Mouse (Mus musculus): ENCODE results near the gene Nip7. TPM values are rescaled to one million over a fixed set of nuclear protein-coding genes. Genes with fewer than 3 reads are reported as not detected.

The Nip7 gene
- polyA plus RNA-seq, 1 experiment from 2014 or later = 59.3 TPM

DNA sequence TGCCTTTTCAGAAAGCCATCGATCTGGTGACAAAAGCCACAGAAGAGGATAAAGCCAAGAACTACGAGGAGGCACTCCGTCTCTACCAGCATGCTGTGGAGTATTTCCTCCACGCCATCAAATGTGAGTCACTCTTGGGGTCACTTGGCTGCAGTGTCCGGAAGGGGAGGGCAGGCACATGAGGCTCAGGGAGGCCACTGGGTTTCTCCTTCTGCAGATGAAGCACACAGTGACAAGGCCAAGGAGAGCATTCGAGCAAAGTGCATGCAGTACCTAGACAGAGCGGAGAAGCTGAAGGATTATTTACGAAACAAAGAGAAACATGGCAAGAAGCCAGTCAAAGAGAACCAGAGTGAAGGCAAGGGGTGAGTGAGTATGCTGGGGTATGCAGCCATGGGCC is 20.1 kb upstream of the Nip7 start:
- no peak for ATAC-seq (ENCODE audit: low FRiP score)
- no peaks in the 10 kb centered on the region for H3K9me3 ChIP-seq (replicated peaks)
- H3K27me3 ChIP-seq (replicated peaks) = no peaks in the 10 kb centered on the region
- WGBS = 82% methylated on average over 8 of the region's 8 CpGs
- H3K36me3 ChIP-seq = peaks cover 33% of the 10 kb centered on the region
- H3K4me1 ChIP-seq = peaks cover 23% of the 10 kb centered on the region
- no peak overlapping the region for H3K4me2 ChIP-seq
- no peak overlapping the region for H3K9ac ChIP-seq (replicated peaks)
- H3K27ac ChIP-seq (replicated peaks) = no peak overlapping the region
- no peak overlapping the region for H3K4me3 ChIP-seq (replicated peaks)

DNA sequence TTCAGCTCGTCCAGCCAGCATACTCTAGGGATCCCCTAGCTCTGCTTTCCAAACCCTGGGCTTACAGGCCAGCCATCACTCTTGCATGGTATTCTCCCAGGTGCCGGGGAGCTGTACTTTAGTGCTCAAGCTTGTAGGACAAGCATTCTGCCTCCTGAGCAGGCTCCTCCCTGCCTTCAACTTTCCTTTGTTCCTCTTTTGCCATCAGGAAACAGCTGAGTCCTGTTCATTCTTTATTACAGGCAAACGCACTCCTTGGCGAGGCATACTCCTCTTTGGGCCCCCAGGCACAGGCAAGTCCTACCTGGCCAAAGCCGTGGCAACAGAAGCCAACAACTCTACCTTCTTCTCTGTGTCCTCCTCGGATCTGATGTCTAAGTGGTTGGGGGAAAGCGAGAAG is 16.0 kb upstream of the Nip7 start:
- no peak overlapping the region for H3K27ac ChIP-seq (replicated peaks)
- no peak for ATAC-seq (ENCODE audit: low FRiP score)
- peaks cover 73% of the 10 kb centered on the region for H3K36me3 ChIP-seq
- H3K4me2 ChIP-seq = no peak overlapping the region
- H3K4me1 ChIP-seq = 0 out of 2 replicates have a peak, but pooled peaks cover under 1% of the 10 kb centered on the region
- no peak overlapping the region for H3K4me3 ChIP-seq (replicated peaks)
- no peaks in the 10 kb centered on the region for H3K27me3 ChIP-seq (replicated peaks)
- H3K9ac ChIP-seq (replicated peaks) = no peak overlapping the region
- no peaks in the 10 kb centered on the region for H3K9me3 ChIP-seq (replicated peaks)
- WGBS = 85% methylated on average over 7 of the region's 7 CpGs

DNA sequence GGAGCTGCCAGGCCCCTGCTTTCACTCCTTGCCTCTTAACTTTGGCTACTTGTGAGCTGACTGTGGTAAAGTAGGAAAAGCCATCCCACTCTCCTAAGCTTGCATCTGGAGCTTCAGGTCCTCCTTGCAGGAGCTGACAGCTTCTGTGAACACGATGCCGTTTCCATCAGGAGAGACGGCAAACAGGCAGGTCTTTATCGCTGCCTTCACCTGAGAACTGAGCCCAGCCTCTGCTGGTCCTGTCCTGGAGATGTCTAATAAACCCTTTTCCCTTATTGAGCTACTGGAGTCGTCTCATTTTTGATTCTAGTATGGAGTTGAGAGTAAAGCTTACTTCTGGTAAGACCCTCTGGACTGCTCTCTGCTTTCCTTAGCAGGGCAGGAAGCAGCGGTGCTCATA is 11.2 kb upstream of the Nip7 start:
- no peak for ATAC-seq (ENCODE audit: low FRiP score)
- no peak overlapping the region for H3K27ac ChIP-seq (replicated peaks)
- H3K9me3 ChIP-seq (replicated peaks) = no peaks in the 10 kb centered on the region
- H3K4me2 ChIP-seq = no peak overlapping the region
- peaks cover 28% of the 10 kb centered on the region for H3K4me1 ChIP-seq
- WGBS = 92% methylated on average over 6 of the region's 6 CpGs
- H3K9ac ChIP-seq (replicated peaks) = no peak overlapping the region
- H3K36me3 ChIP-seq = peaks cover 82% of the 10 kb centered on the region
- no peak overlapping the region for H3K4me3 ChIP-seq (replicated peaks)
- no peaks in the 10 kb centered on the region for H3K27me3 ChIP-seq (replicated peaks)

DNA sequence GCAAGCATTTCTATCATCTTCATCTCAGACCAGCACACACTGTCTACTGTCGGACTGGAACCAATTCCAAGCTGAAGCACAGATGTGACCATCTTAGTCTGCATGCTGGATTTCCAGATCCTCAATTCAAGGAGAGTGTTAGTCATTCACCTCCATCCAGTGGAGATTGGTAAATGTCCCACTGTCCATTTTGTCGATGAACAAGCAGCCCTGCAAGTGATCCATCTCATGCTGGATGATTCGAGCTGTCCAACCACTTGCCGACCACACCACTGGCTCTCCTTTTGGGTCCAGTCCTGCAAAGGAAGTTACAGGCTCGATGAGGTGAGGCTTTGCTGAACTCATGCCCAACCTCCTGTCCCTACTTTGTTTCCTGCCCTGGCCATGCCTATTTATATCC is 9.7 kb upstream of the Nip7 start:
- H3K4me1 ChIP-seq = peaks cover 28% of the 10 kb centered on the region
- no peaks in the 10 kb centered on the region for H3K9me3 ChIP-seq (replicated peaks)
- H3K27me3 ChIP-seq (replicated peaks) = no peaks in the 10 kb centered on the region
- peak overlapping the region; percentile 81 for H3K4me2 ChIP-seq
- WGBS = 92% methylated on average over 5 of the region's 5 CpGs
- H3K4me3 ChIP-seq (replicated peaks) = peak overlapping the region; percentile 67
- no peak overlapping the region for H3K9ac ChIP-seq (replicated peaks)
- H3K36me3 ChIP-seq = peaks cover 82% of the 10 kb centered on the region
- H3K27ac ChIP-seq (replicated peaks) = no peak overlapping the region
- ATAC-seq (ENCODE audit: low FRiP score) = no peak

DNA sequence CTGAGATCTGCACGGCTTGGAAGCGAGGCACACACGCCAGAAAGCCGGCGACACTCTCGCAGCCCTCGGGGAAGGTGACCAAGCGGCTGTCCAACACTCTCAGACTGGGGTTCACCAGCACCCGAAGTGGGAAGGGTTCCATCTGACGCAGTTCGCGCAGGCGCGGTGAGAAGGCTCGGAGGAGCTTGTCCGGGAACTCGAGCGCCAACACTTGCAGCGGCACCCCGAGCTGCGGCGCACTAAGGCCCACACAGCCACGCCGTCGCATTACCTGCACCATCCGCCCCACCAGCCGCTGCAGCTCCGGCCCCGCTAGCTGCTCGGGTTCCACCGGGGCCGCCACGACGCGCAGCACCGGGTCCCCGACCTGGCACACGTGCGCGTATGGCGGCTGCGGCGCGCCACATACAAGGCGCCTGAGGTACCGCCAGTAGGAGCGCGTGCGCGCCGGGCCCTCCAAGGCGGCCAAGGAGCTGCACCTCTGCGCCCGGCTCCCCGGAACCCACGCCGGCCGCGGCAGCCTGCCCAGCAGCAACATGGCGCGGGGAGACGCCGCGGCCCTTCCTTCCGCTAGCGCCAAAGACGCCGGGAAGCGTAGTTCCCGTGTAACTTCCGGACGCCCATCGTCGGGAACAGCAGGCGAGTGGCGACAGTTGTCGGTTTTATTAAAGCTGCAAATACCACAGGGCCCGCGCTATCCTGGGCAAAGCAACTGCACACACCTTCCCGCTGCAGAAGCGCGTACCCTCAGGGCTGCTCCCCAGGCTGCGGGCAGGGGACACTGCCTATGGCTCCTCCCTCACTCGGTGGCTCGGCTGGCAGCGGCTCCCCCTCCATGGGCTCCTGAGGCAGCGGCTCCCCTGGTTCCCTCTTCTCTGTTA is 8.4 kb upstream of the Nip7 start, which contains the start of gene Pdf:
Gene Pdf (minus strand): TSS at position 554 of the 881 bp plus-strand sequence.
- H3K36me3 ChIP-seq = peaks cover 82% of the 10 kb centered on the region

DNA sequence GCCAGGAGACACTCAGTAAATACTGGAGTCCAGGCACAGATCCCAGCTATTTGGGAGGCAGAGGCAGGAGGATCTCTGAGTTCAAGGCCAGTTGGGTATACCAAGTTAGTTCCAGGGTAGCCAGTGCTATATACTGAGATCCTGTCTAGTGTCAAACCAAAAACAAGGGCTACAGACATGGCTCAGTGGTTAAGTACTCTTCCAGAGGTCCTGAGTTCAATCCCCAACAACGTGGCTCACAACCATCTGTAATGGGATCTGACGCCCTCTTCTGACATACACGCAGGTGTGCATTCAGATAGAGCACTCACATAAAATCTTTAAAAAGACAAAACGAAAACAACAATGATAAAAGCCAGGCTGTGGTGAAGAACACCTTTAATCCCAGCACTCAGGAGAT is 7.2 kb upstream of the Nip7 start:
- 96% methylated on average over 4 of the region's 4 CpGs for WGBS
- Histone ChIP-seq H3K9ac (replicated peaks) (no peak overlapping the region), H3K9me3 (replicated peaks) (no peaks in the 10 kb centered on the region), H3K4me3 (replicated peaks) (peak overlapping the region; percentile 67), H3K4me2 (peak overlapping the region; percentile 81), H3K27ac (replicated peaks) (no peak overlapping the region), H3K36me3 (peaks cover 80% of the 10 kb centered on the region), H3K27me3 (replicated peaks) (no peaks in the 10 kb centered on the region), H3K4me1 (peaks cover 28% of the 10 kb centered on the region)
- no peak for ATAC-seq (ENCODE audit: low FRiP score)

More for the DNA sequence above, 8.4 kb upstream of the Nip7 start, which contains the start of gene Pdf:
- under 1% methylated on average over 86 of the region's 87 CpGs for WGBS
- Histone ChIP-seq H3K4me2 (peak within 1 kb of the TSS; percentile 81), H3K27ac (replicated peaks) (peak within 1 kb of the TSS; percentile 87), H3K9ac (replicated peaks) (peak within 1 kb of the TSS; percentile 64), H3K9me3 (replicated peaks) (no peaks in the 10 kb centered on the region), H3K4me1 (peaks cover 28% of the 10 kb centered on the region), H3K27me3 (replicated peaks) (no peaks in the 10 kb centered on the region), H3K4me3 (replicated peaks) (peak within 1 kb of the TSS; percentile 67)
- peak; percentile 87 for ATAC-seq (ENCODE audit: low FRiP score)

DNA sequence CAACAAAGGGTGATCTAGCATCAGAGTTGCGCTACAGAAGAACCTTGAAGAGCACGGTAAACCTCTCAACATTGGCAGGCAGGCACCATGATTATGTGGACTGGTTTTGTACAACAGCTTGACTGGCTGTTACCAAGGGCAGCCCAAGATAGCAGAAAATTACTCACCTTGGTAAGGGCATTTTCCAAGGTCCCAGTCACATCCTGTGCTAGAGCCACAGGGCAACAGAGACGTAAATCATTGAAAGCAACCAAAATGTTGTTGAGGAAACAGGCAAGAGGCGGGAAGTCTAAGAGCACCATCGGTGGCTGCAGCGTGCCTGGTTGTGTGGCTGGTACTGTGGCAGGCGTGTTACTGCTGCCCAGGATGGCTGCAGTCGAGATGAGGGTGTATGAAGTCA is 4.6 kb upstream of the Nip7 start:
- H3K4me2 ChIP-seq = no peak overlapping the region
- H3K9me3 ChIP-seq (replicated peaks) = no peaks in the 10 kb centered on the region
- peaks cover 59% of the 10 kb centered on the region for H3K36me3 ChIP-seq
- H3K9ac ChIP-seq (replicated peaks) = no peak overlapping the region
- ATAC-seq (ENCODE audit: low FRiP score) = no peak
- no peak overlapping the region for H3K27ac ChIP-seq (replicated peaks)
- H3K27me3 ChIP-seq (replicated peaks) = no peaks in the 10 kb centered on the region
- H3K4me3 ChIP-seq (replicated peaks) = no peak overlapping the region
- 97% methylated on average over 8 of the region's 8 CpGs for WGBS
- H3K4me1 ChIP-seq = peaks cover 31% of the 10 kb centered on the region

DNA sequence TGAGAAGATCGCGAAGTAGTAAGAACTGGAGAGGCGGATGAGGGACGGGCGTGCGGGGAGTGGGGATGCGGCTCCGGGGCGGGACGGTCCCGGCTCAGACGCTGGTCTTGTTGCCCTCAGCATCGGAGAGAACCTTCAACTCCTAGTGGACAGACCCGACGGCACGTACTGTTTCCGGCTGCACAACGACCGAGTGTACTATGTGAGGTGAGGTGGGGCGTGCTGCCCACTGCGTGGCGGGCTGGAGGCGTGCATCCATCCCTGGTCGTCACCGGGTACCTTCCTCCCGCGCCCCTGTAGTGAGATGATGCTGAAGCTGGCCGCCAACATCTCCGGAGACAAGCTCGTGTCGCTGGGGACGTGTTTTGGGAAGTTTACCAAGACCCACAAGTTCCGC is 294 bp downstream of the Nip7 start:
- Histone ChIP-seq H3K4me2 (peak overlapping the region; percentile 96), H3K27me3 (replicated peaks) (no peaks in the 10 kb centered on the region), H3K36me3 (peaks cover 48% of the 10 kb centered on the region), H3K4me3 (replicated peaks) (peak overlapping the region; percentile 96), H3K9ac (replicated peaks) (peak overlapping the region; percentile 77), H3K27ac (replicated peaks) (peak overlapping the region; percentile 68; the same call in 1 of the 2 replicates), H3K4me1 (peaks cover 28% of the 10 kb centered on the region), H3K9me3 (replicated peaks) (no peaks in the 10 kb centered on the region)
- peak; percentile 69 for ATAC-seq (ENCODE audit: low FRiP score)
- under 1% methylated on average over 33 of the region's 33 CpGs for WGBS

DNA sequence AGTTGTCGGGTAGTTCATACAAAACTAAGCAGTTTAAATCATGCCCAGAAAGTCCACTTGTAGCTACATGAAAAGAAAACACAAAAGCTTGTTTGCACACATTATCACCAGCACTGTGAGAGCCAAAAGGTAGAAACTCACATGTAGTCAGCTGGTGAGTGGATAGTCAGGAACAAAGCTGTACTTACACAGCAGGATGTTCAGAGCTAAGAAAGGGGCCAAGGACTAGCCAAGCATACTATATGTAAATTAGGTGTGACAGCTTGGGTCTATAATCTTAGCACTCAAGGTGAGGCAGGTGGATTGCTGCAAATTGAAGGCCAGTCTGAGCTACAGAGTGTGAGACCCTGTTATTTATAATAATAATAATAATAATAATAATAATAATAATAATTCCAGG is 5.9 kb downstream of the Nip7 start:
- no peak for ATAC-seq (ENCODE audit: low FRiP score)
- WGBS = 92% methylated on average over 1 of the region's 1 CpGs

DNA sequence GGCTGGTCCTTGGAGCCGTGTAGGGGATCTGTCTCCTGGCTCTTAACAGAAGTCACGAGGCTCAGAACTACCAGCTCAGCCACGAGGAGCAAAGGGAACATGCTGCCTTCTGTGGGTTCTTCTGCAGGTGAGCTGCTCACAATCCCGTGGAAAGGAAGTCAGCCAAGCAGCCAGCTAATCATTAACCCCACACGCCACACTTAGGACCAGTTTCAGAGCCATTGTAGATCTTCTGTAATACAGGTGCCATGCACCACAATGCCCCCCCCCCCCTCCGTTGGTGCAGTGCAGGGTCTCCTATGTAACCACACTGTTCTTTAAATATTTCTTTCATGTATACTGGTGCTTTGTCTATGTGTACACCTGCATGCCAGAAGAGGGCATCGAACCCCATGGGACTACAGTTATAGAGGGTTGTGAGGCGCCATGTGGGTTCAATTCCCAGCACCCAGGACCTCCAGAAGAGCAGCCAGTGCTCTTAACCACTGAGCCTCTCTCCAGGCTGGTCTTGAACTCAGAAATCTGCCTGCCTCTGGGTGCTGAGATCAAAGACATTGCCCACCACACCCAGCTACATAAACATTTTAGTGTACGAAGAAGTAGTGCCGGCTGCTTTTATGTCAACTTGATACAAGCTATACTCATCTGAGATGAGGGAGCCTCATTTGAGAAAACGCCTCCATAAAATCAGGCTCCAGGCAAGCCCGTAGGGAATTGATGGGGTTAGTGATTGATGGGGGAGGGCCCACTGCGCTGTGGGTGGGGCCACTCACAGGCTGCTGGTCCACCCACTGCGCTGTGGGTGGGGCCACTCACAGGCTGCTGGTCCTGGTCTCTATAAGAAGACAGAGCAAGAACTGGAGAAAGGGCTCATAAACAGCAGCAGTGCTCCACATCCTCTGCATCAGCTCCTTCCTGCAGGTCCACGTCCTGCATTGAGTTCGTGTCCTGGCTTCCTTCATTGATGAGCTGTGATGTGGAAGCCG is 9.1 kb downstream of the Nip7 start, which contains the start of gene Tmed6:
Gene Tmed6 (minus strand): TSS at position 134 of the 986 bp plus-strand sequence.
- Histone ChIP-seq H3K9ac (replicated peaks) (no peak within 1 kb of the TSS), H3K27me3 (replicated peaks) (no peaks in the 10 kb centered on the region), H3K4me3 (replicated peaks) (no peak within 1 kb of the TSS), H3K9me3 (replicated peaks) (no peaks in the 10 kb centered on the region), H3K27ac (replicated peaks) (no peak within 1 kb of the TSS), H3K4me1 (no peaks in the 10 kb centered on the region), H3K4me2 (no peak within 1 kb of the TSS), H3K36me3 (peaks cover 21% of the 10 kb centered on the region)
- no peak for ATAC-seq (ENCODE audit: low FRiP score)
- 56% methylated on average over 17 of the region's 17 CpGs for WGBS

More for the DNA sequence above, 5.9 kb downstream of the Nip7 start:
- no peaks in the 10 kb centered on the region for H3K9me3 ChIP-seq (replicated peaks)
- no peaks in the 10 kb centered on the region for H3K27me3 ChIP-seq (replicated peaks)
- H3K4me1 ChIP-seq = peaks cover 10% of the 10 kb centered on the region
- no peak overlapping the region for H3K4me2 ChIP-seq
- H3K4me3 ChIP-seq (replicated peaks) = no peak overlapping the region
- H3K36me3 ChIP-seq = peaks cover 20% of the 10 kb centered on the region
- no peak overlapping the region for H3K27ac ChIP-seq (replicated peaks)
- H3K9ac ChIP-seq (replicated peaks) = no peak overlapping the region

DNA sequence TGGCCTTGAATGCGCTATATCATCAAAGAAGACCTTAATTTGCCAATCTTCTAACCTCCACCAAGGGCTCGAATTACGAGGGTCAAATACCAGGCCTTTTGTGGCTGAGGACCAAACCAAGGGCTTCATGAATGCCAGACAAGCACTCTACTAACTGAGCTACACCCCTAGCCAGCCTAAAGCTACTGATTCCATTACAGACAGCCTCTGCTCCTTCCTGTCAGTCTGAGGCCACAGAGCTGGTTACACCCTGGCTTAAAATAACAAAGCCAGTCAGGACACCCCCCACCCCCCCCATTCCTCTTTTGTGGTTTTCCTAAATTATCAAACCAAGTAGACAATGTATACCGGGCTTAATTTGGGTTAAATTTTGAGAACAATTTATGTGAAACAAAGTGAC is 17.0 kb downstream of the Nip7 start:
- no peaks in the 10 kb centered on the region for H3K9me3 ChIP-seq (replicated peaks)
- no peak for ATAC-seq (ENCODE audit: low FRiP score)
- no peak overlapping the region for H3K4me3 ChIP-seq (replicated peaks)
- 84% methylated on average over 4 of the region's 4 CpGs for WGBS
- no peaks in the 10 kb centered on the region for H3K4me1 ChIP-seq
- H3K9ac ChIP-seq (replicated peaks) = no peak overlapping the region
- H3K27ac ChIP-seq (replicated peaks) = no peak overlapping the region
- no peaks in the 10 kb centered on the region for H3K27me3 ChIP-seq (replicated peaks)
- H3K36me3 ChIP-seq = peaks cover 92% of the 10 kb centered on the region
- H3K4me2 ChIP-seq = no peak overlapping the region
